Mouse (Mus musculus): ENCODE results near the gene Slc29a1. TPM values are rescaled to one million over a fixed set of nuclear protein-coding genes. Genes with fewer than 3 reads are reported as not detected.

Gene Slc29a1
- polyA plus RNA-seq, 1 experiment from 2014 or later = 42.8 TPM

GRCm38 (mm10) chr17:45554420-45554819 is 45.0 kb downstream of the Slc29a1 start:
- H3K4me3 ChIP-seq (replicated peaks) = no peak overlapping the region
- H3K27me3 ChIP-seq (replicated peaks) = peaks cover 16% of the 10 kb centered on the region
- H3K36me3 ChIP-seq = no peaks in the 10 kb centered on the region
- H3K9ac ChIP-seq (replicated peaks) = no peak overlapping the region
- H3K4me2 ChIP-seq = no peak overlapping the region
- peaks cover 29% of the 10 kb centered on the region for H3K4me1 ChIP-seq
- H3K27ac ChIP-seq (replicated peaks) = no peak overlapping the region
- H3K9me3 ChIP-seq (replicated peaks) = no peaks in the 10 kb centered on the region
- 81% methylated on average over 1 of the region's 1 CpGs for WGBS
- ATAC-seq (ENCODE audit: low FRiP score) = no peak

- peaks cover 16% of the 10 kb centered on the region for H3K27me3 ChIP-seq (replicated peaks)
- no peak overlapping the region for H3K4me3 ChIP-seq (replicated peaks)
- no peak overlapping the region for H3K9ac ChIP-seq (replicated peaks)
- no peak overlapping the region for H3K27ac ChIP-seq (replicated peaks)
- 81% methylated on average over 3 of the region's 3 CpGs for WGBS
- H3K4me2 ChIP-seq = no peak overlapping the region
- no peaks in the 10 kb centered on the region for H3K9me3 ChIP-seq (replicated peaks)
- ATAC-seq (ENCODE audit: low FRiP score) = no peak
- peaks cover 34% of the 10 kb centered on the region for H3K4me1 ChIP-seq
- no peaks in the 10 kb centered on the region for H3K36me3 ChIP-seq
These were observed 46.3 kb downstream of the Slc29a1 start for GRCm38 (mm10) chr17:45553065-45553464.

- no peaks in the 10 kb centered on the region for H3K9me3 ChIP-seq (replicated peaks)
- H3K4me1 ChIP-seq = peaks cover 41% of the 10 kb centered on the region
- H3K27ac ChIP-seq (replicated peaks) = no peak overlapping the region
- H3K36me3 ChIP-seq = no peaks in the 10 kb centered on the region
- 4% methylated on average over 8 of the region's 8 CpGs for WGBS
- no peak overlapping the region for H3K9ac ChIP-seq (replicated peaks)
- H3K4me3 ChIP-seq (replicated peaks) = no peak overlapping the region
- peaks cover 21% of the 10 kb centered on the region for H3K27me3 ChIP-seq (replicated peaks)
- no peak for ATAC-seq (ENCODE audit: low FRiP score)
- no peak overlapping the region for H3K4me2 ChIP-seq
These were observed 47.5 kb downstream of the Slc29a1 start for GRCm38 (mm10) chr17:45551816-45552451.

- no peak overlapping the region for H3K27ac ChIP-seq (replicated peaks)
- no peak overlapping the region for H3K4me3 ChIP-seq (replicated peaks)
- H3K9ac ChIP-seq (replicated peaks) = no peak overlapping the region
- peaks cover 6% of the 10 kb centered on the region for H3K36me3 ChIP-seq
- H3K4me1 ChIP-seq = peaks cover 35% of the 10 kb centered on the region
- WGBS = 37% methylated on average over 7 of the region's 7 CpGs
- H3K27me3 ChIP-seq (replicated peaks) = peaks cover 22% of the 10 kb centered on the region
- no peak for ATAC-seq (ENCODE audit: low FRiP score)
- no peaks in the 10 kb centered on the region for H3K9me3 ChIP-seq (replicated peaks)
- H3K4me2 ChIP-seq = no peak overlapping the region
These were observed 48.1 kb downstream of the Slc29a1 start for GRCm38 (mm10) chr17:45551249-45551796.

GRCm38 (mm10) chr17:45550253-45550652 is 49.2 kb downstream of the Slc29a1 start:
- H3K27me3 ChIP-seq (replicated peaks) = peaks cover 30% of the 10 kb centered on the region
- H3K27ac ChIP-seq (replicated peaks) = peak overlapping the region; percentile 93; the same call in 1 of the 2 replicates
- H3K9ac ChIP-seq (replicated peaks) = no peak overlapping the region
- no peak for ATAC-seq (ENCODE audit: low FRiP score)
- H3K36me3 ChIP-seq = peaks cover 6% of the 10 kb centered on the region
- peak overlapping the region; percentile 81 for H3K4me3 ChIP-seq (replicated peaks)
- no peaks in the 10 kb centered on the region for H3K9me3 ChIP-seq (replicated peaks)
- H3K4me2 ChIP-seq = peak overlapping the region; percentile 72
- peaks cover 36% of the 10 kb centered on the region for H3K4me1 ChIP-seq
- WGBS = 37% methylated on average over 5 of the region's 5 CpGs

GRCm38 (mm10) chr17:45549617-45550181 is 49.7 kb downstream of the Slc29a1 start, which contains the start of gene Tmem151b:
Gene Tmem151b (minus strand): TSS chr17:45549677.
- ATAC-seq (ENCODE audit: low FRiP score) = peak; percentile 80
- Histone ChIP-seq H3K27me3 (replicated peaks) (peaks cover 36% of the 10 kb centered on the region), H3K4me3 (replicated peaks) (peak within 1 kb of the TSS; percentile 81), H3K4me1 (peaks cover 41% of the 10 kb centered on the region), H3K36me3 (peaks cover 9% of the 10 kb centered on the region), H3K9ac (replicated peaks) (peak within 1 kb of the TSS; percentile 99), H3K27ac (replicated peaks) (peak within 1 kb of the TSS; percentile 93), H3K4me2 (peak within 1 kb of the TSS; percentile 72), H3K9me3 (replicated peaks) (no peaks in the 10 kb centered on the region)
- WGBS = under 1% methylated on average over 12 of the region's 29 CpGs

GRCm38 (mm10) chr17:45548541-45549512 is 50.6 kb downstream of the Slc29a1 start:
- Histone ChIP-seq H3K27ac (replicated peaks) (peak overlapping the region; percentile 93), H3K27me3 (replicated peaks) (peaks cover 41% of the 10 kb centered on the region), H3K4me3 (replicated peaks) (peak overlapping the region; percentile 81), H3K36me3 (peaks cover 18% of the 10 kb centered on the region), H3K4me2 (peak overlapping the region; percentile 72), H3K9ac (replicated peaks) (peak overlapping the region; percentile 99), H3K9me3 (replicated peaks) (no peaks in the 10 kb centered on the region), H3K4me1 (peaks cover 50% of the 10 kb centered on the region)
- peak; percentile 72 for ATAC-seq (ENCODE audit: low FRiP score)
- WGBS = 2% methylated on average over 36 of the region's 68 CpGs

- no peaks in the 10 kb centered on the region for H3K9me3 ChIP-seq (replicated peaks)
- H3K9ac ChIP-seq (replicated peaks) = no peak overlapping the region
- peaks cover 18% of the 10 kb centered on the region for H3K36me3 ChIP-seq
- H3K4me2 ChIP-seq = peak overlapping the region; percentile 72
- ATAC-seq (ENCODE audit: low FRiP score) = no peak
- no peak overlapping the region for H3K27ac ChIP-seq (replicated peaks)
- WGBS = 79% methylated on average over 5 of the region's 5 CpGs
- H3K4me3 ChIP-seq (replicated peaks) = peak overlapping the region; percentile 81; the same call in 1 of the 2 replicates
- H3K4me1 ChIP-seq = peaks cover 52% of the 10 kb centered on the region
- peaks cover 40% of the 10 kb centered on the region for H3K27me3 ChIP-seq (replicated peaks)
These were observed 51.8 kb downstream of the Slc29a1 start for GRCm38 (mm10) chr17:45547461-45548190.

- peaks cover 18% of the 10 kb centered on the region for H3K36me3 ChIP-seq
- peak overlapping the region; percentile 72 for H3K4me2 ChIP-seq
- peaks cover 40% of the 10 kb centered on the region for H3K27me3 ChIP-seq (replicated peaks)
- no peak overlapping the region for H3K27ac ChIP-seq (replicated peaks)
- ATAC-seq (ENCODE audit: low FRiP score) = no peak
- H3K9ac ChIP-seq (replicated peaks) = no peak overlapping the region
- WGBS = 62% methylated on average over 16 of the region's 16 CpGs
- no peaks in the 10 kb centered on the region for H3K9me3 ChIP-seq (replicated peaks)
- peaks cover 50% of the 10 kb centered on the region for H3K4me1 ChIP-seq
- H3K4me3 ChIP-seq (replicated peaks) = no peak overlapping the region
These were observed 52.5 kb downstream of the Slc29a1 start for GRCm38 (mm10) chr17:45546941-45547340.

GRCm38 (mm10) chr17:45545278-45545961 is 54.0 kb downstream of the Slc29a1 start:
- H3K4me1 ChIP-seq = peaks cover 47% of the 10 kb centered on the region
- no peak overlapping the region for H3K9ac ChIP-seq (replicated peaks)
- H3K27ac ChIP-seq (replicated peaks) = no peak overlapping the region
- H3K9me3 ChIP-seq (replicated peaks) = no peaks in the 10 kb centered on the region
- 12% methylated on average over 74 of the region's 74 CpGs for WGBS
- peaks cover 18% of the 10 kb centered on the region for H3K36me3 ChIP-seq
- peaks cover 41% of the 10 kb centered on the region for H3K27me3 ChIP-seq (replicated peaks)
- H3K4me3 ChIP-seq (replicated peaks) = peak overlapping the region; percentile 11
- H3K4me2 ChIP-seq = peak overlapping the region; percentile 39
- no peak for ATAC-seq (ENCODE audit: low FRiP score)
